Mouse (Mus musculus): Measurements from ENCODE around the gene Mrfap1. TPM values are rescaled to one million over a fixed set of nuclear protein-coding genes. Genes with fewer than 3 reads are reported as not detected.
A peak's percentile ranks its signal among the peaks of the same experiment; 100 is the strongest.

Mrfap1 gene
- polyA plus RNA-seq, 1 experiment, result 47.5 TPM

DNA sequence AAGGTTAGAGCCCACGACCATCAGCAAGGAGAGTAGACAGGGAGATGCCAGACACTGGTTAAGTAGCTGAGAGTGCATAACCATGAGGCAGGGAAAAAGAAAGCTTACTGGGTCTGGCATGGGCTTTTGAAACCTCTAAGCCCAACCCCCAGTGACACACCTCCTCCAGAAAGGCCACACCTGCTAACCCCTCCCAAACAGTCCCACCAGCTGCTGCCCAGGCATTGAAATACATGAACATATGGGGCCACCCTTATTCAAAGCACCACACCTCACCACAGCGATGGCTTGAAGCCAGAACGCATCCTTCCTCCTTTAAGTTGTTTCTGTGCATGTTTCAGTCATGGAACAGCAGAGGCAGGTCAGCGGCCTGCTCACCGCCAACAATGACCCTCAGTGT is 24.0 kb downstream of the Mrfap1 start:
- H3K27me3 ChIP-seq (ENCODE audit: control insufficient read depth, insufficient read depth, low read length), result no peaks in the 10 kb centered on the region
- no peak overlapping the region for H3K27ac ChIP-seq (ENCODE audit: insufficient read depth, low read length)
- DNase-seq (ENCODE audit: low read depth in 1 of 2, low spot score in 2 of 2), result no peak
- no peak for TF ChIP-seq POLR2A (IDR thresholded peaks at IDR 0.05; ENCODE audit: low read depth, low read length)
- TF ChIP-seq CTCF (IDR thresholded peaks at IDR 0.05; ENCODE audit: extremely low read depth, insufficient read depth, insufficient read length, insufficient replicate concordance), result no peak
- no peaks in the 10 kb centered on the region for H3K36me3 ChIP-seq (ENCODE audit: control insufficient read depth, insufficient read depth, low read length)
- WGBS, result 82% methylated on average over 5 of the region's 5 CpGs
- H3K4me3 ChIP-seq (ENCODE audit: extremely low read depth, insufficient read depth, insufficient read length), result no peak overlapping the region
- no peaks in the 10 kb centered on the region for H3K4me1 ChIP-seq (ENCODE audit: control insufficient read depth, insufficient read depth, insufficient read length)

DNA sequence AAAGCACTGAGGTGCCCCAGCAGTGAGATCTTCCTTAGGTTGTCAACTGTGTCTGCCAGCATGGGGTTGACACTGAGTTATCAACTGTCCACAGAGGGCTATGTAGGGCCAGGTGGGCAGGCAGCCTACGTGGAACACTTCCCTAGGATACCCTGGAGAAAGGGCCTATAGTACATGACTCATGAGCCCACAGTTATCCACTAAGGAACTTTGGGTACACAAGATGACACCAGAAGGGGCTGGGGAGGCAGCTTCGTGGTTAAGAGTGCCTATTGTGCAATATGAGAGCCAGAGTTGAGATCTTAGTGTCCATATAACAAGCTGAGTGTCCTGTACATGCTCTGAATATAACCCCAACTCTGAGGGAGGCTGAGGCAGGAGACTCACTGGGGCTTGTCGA is 27.0 kb downstream of the Mrfap1 start:
- Histone ChIP-seq H3K27me3 (ENCODE audit: control insufficient read depth, insufficient read depth, low read length) (no peaks in the 10 kb centered on the region), H3K36me3 (ENCODE audit: control insufficient read depth, insufficient read depth, low read length) (no peaks in the 10 kb centered on the region), H3K4me3 (ENCODE audit: extremely low read depth, insufficient read depth, insufficient read length) (no peak overlapping the region), H3K27ac (ENCODE audit: insufficient read depth, low read length) (no peak overlapping the region), H3K4me1 (ENCODE audit: control insufficient read depth, insufficient read depth, insufficient read length) (no peaks in the 10 kb centered on the region)
- TF ChIP-seq POLR2A (IDR thresholded peaks at IDR 0.05; ENCODE audit: low read depth, low read length) (no peak), CTCF (IDR thresholded peaks at IDR 0.05; ENCODE audit: extremely low read depth, insufficient read depth, insufficient read length, insufficient replicate concordance) (no peak)
- DNase-seq (ENCODE audit: low read depth in 1 of 2, low spot score in 2 of 2), result no peak
- 69% methylated on average over 3 of the region's 3 CpGs for WGBS

DNA sequence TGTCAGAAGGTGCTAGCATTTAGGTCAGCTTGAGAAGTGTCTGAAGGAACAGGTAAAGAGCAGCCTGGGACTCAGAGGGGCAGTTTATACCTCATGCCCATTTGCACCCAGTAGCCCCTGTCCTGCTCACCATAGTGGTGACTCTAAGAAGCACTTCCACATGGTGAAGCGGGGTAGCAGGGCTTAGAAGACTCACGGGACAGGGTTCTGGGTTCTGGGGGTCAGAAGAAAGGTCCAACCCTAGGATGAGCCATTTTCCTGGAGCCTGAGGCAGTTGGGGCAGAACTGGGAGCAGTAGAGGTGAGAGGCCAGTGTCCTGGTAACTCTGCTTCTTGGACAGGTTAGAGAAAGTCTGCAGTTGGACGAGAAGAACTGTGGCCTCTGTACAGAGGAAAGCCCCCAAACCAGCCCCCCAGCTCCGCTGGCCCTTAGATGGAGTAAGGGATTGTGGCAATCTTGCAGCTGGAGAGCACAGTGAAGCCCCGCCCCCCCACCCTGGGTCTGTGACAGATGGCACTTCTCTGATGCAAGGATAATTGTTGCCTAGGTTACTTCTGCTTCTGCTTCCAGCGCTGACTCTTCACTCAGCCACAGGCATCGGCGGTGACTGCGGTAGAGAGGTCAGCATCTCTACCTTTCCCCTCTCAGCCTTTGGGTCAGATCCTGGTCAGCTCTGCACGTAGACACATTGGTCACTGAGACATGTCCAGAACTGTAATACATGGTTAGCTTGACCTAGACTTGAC is 29.4 kb downstream of the Mrfap1 start:
- H3K27me3 ChIP-seq (ENCODE audit: control insufficient read depth, insufficient read depth, low read length), result no peaks in the 10 kb centered on the region
- H3K4me3 ChIP-seq (ENCODE audit: extremely low read depth, insufficient read depth, insufficient read length), result no peak overlapping the region
- H3K36me3 ChIP-seq (ENCODE audit: control insufficient read depth, insufficient read depth, low read length), result no peaks in the 10 kb centered on the region
- 30% methylated on average over 10 of the region's 10 CpGs for WGBS
- TF ChIP-seq CTCF (IDR thresholded peaks at IDR 0.05; ENCODE audit: extremely low read depth, insufficient read depth, insufficient read length, insufficient replicate concordance) (no peak), POLR2A (IDR thresholded peaks at IDR 0.05; ENCODE audit: low read depth, low read length) (no peak)
- no peak for DNase-seq (ENCODE audit: low read depth in 1 of 2, low spot score in 2 of 2)
- H3K27ac ChIP-seq (ENCODE audit: insufficient read depth, low read length), result no peak overlapping the region
- no peaks in the 10 kb centered on the region for H3K4me1 ChIP-seq (ENCODE audit: control insufficient read depth, insufficient read depth, insufficient read length)

DNA sequence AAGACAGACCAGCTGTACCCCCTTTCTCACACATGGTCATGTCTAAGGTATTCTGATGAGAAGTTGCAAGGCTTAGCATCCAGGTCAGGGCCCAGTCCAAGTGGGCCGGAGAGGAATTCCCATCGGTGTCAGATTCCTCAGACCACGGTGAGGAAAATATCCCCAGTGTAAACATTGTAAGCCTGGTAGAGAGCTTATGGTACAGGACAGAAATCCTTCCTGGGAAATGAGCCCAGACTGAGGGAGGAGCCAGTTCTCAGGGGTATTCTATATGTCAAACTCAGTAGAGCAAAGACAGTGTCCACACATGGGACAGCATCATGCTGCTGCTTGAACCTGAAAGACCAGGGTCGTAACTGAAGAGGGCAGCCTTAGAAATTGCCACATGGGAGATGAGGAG is 36.7 kb downstream of the Mrfap1 start:
- H3K27me3 ChIP-seq (ENCODE audit: control insufficient read depth, insufficient read depth, low read length), result no peaks in the 10 kb centered on the region
- TF ChIP-seq POLR2A (IDR thresholded peaks at IDR 0.05; ENCODE audit: low read depth, low read length), result no peak
- TF ChIP-seq CTCF (IDR thresholded peaks at IDR 0.05; ENCODE audit: extremely low read depth, insufficient read depth, insufficient read length, insufficient replicate concordance), result no peak
- H3K36me3 ChIP-seq (ENCODE audit: control insufficient read depth, insufficient read depth, low read length), result no peaks in the 10 kb centered on the region
- no peak overlapping the region for H3K4me3 ChIP-seq (ENCODE audit: extremely low read depth, insufficient read depth, insufficient read length)
- WGBS, result 83% methylated on average over 4 of the region's 4 CpGs
- DNase-seq (ENCODE audit: low read depth in 1 of 2, low spot score in 2 of 2), result no peak
- no peak overlapping the region for H3K27ac ChIP-seq (ENCODE audit: insufficient read depth, low read length)
- H3K4me1 ChIP-seq (ENCODE audit: control insufficient read depth, insufficient read depth, insufficient read length), result no peaks in the 10 kb centered on the region

DNA sequence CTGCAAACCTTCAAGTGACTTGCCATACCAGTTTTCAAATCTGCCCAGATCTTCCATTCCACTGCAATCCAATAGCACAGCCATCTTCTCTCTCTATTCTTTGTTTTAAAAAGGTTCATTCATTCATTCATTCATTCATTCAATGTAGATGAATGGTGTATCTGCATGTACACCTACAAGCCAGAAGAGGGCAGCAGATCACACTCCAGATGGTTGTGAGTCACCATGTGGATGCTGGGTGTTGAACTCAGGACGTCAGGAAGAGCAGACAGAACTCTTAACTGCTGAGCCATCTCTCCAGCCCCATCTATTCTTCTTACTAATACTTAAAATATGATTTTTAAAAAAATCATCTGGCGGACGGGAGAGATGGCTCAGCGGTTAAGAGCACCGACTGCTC is 39.5 kb downstream of the Mrfap1 start:
- no peak for TF ChIP-seq POLR2A (IDR thresholded peaks at IDR 0.05; ENCODE audit: low read depth, low read length)
- peak; percentile 2; the same call in 1 of the 2 replicates for TF ChIP-seq CTCF (IDR thresholded peaks at IDR 0.05; ENCODE audit: extremely low read depth, insufficient read depth, insufficient read length, insufficient replicate concordance)
- no peaks in the 10 kb centered on the region for H3K36me3 ChIP-seq (ENCODE audit: control insufficient read depth, insufficient read depth, low read length)
- H3K27ac ChIP-seq (ENCODE audit: insufficient read depth, low read length), result no peak overlapping the region
- no peak for DNase-seq (ENCODE audit: low read depth in 1 of 2, low spot score in 2 of 2)
- H3K27me3 ChIP-seq (ENCODE audit: control insufficient read depth, insufficient read depth, low read length), result no peaks in the 10 kb centered on the region; the same call in 1 of the 2 replicates
- WGBS, result 74% methylated on average over 5 of the region's 5 CpGs
- no peaks in the 10 kb centered on the region for H3K4me1 ChIP-seq (ENCODE audit: control insufficient read depth, insufficient read depth, insufficient read length)
- no peak overlapping the region for H3K4me3 ChIP-seq (ENCODE audit: extremely low read depth, insufficient read depth, insufficient read length)

DNA sequence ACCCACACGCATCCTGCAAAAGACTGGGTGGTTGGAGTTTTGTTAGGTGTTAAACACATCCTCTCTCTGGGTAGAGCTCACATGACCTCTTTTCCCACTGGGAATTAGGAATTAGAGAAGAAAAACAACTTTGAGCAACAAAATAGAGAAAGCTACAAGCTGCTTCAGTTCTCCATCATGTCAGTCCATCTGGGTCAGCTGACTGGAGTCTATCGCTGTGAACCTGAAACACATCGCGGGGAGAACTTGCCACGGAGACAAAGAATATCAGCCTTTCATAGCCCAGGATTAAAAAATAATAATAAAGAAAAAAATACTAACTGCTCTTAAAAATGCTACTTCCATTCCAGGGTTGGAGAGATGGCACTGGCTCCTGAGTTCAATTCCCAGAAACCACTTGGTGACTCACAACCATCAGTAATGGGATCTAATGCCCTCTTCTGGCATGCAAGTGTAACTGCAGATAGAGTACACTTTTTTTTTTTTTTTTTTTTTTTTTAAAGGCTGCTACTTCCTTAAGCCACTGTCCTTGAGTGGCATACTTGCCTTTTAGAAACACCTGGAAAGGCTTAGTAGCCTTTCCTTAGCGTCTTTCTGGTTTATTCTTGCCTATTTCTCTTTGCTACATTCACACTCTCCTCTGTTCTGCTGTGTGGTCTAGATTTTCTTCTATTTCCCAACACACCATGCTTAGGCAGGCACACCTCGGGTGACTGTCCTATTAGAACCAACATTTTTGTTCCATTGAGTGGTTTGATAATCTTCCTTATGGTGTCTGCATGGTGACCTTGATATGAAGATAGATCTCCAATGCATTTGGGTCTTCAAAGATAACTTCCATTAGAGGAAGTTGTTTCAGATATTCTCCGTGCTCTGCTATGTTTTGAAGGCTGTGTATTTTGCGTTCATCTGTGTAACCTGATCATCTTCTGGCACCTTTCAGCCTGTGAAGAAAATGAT is 46.2 kb downstream of the Mrfap1 start:
- H3K36me3 ChIP-seq (ENCODE audit: control insufficient read depth, insufficient read depth, low read length), result no peaks in the 10 kb centered on the region
- DNase-seq (ENCODE audit: low read depth in 1 of 2, low spot score in 2 of 2), result no peak
- peaks cover 10% of the 10 kb centered on the region for H3K4me1 ChIP-seq (ENCODE audit: control insufficient read depth, insufficient read depth, insufficient read length)
- H3K27ac ChIP-seq (ENCODE audit: insufficient read depth, low read length), result no peak overlapping the region
- no peak overlapping the region for H3K4me3 ChIP-seq (ENCODE audit: extremely low read depth, insufficient read depth, insufficient read length)
- TF ChIP-seq CTCF (IDR thresholded peaks at IDR 0.05; ENCODE audit: extremely low read depth, insufficient read depth, insufficient read length, insufficient replicate concordance) (no peak), POLR2A (IDR thresholded peaks at IDR 0.05; ENCODE audit: low read depth, low read length) (no peak)
- whole genome bisulfite sequencing, result 76% methylated on average over 9 of the region's 9 CpGs
- H3K27me3 ChIP-seq (ENCODE audit: control insufficient read depth, insufficient read depth, low read length), result no peaks in the 10 kb centered on the region; the same call in 1 of the 2 replicates

All from spleen, adult 2 months (tissue).